Mouse (Mus musculus) layer of hippocampus, postnatal 25 days (tissue): ENCODE measurements around the gene Mrvi1. TPM values are rescaled to one million over a fixed set of nuclear protein-coding genes. Genes with fewer than 3 reads are reported as not detected.

ENCODE experiments used
- DNase-seq, 2 experiments: peaks; one replicate each; pipeline ENCODE4 v3.0.0; 2022; ENCODE audit warnings: mixed read lengths in 2 of 2, low spot score in 1 of 2; ENCODE audit errors: extremely low spot score in 1 of 2
- total RNA-seq, 2 experiments: library from RNA; stranded (reverse); gene quantifications; 2 replicates each; pipeline ENCODE4 v1.2.3; 2021

The Mrvi1 gene
- total RNA-seq, 2 experiments from 2014 or later = 3.6 TPM

GRCm38 (mm10) chr7:110894673-110895072, 87.6 kb downstream of the Mrvi1 start:
- no peak for DNase-seq

- DNase-seq = no peak
Observed at GRCm38 (mm10) chr7:110893943-110894610, 88.2 kb downstream of the Mrvi1 start.

- peak in 1 of 2 experiments; percentile 19 for DNase-seq
Observed at GRCm38 (mm10) chr7:110891501-110891986, 90.7 kb downstream of the Mrvi1 start.

GRCm38 (mm10) chr7:110881746-110882333, 100.4 kb downstream of the Mrvi1 start:
- no peak for DNase-seq

GRCm38 (mm10) chr7:110878028-110878427, 104.2 kb downstream of the Mrvi1 start:
- DNase-seq = no peak

- no peak for DNase-seq
Observed at GRCm38 (mm10) chr7:110876965-110877364, 105.3 kb downstream of the Mrvi1 start.

- no peak for DNase-seq
Observed at GRCm38 (mm10) chr7:110868807-110869206, 113.5 kb downstream of the Mrvi1 start.

- DNase-seq = no peak
Observed at GRCm38 (mm10) chr7:110867116-110867515, 115.1 kb downstream of the Mrvi1 start.

GRCm38 (mm10) chr7:110866021-110866420, 116.2 kb downstream of the Mrvi1 start:
- no peak for DNase-seq

- no peak for DNase-seq
Observed at GRCm38 (mm10) chr7:110865570-110865969, 116.7 kb downstream of the Mrvi1 start.

GRCm38 (mm10) chr7:110865038-110865437, 117.2 kb downstream of the Mrvi1 start:
- no peak for DNase-seq

- no peak for DNase-seq
Observed at GRCm38 (mm10) chr7:110862751-110863289, 119.4 kb downstream of the Mrvi1 start, which contains the start of gene Lyve1. Lyve1 (minus strand) TSS chr7:110863239.

GRCm38 (mm10) chr7:110860129-110860528, 122.1 kb downstream of the Mrvi1 start:
- no peak for DNase-seq

GRCm38 (mm10) chr7:110855604-110856003, 126.7 kb downstream of the Mrvi1 start:
- DNase-seq = no peak

GRCm38 (mm10) chr7:110854927-110855546, 127.2 kb downstream of the Mrvi1 start:
- no peak for DNase-seq

- DNase-seq = no peak
Observed at GRCm38 (mm10) chr7:110854519-110854918, 127.7 kb downstream of the Mrvi1 start.

GRCm38 (mm10) chr7:110853611-110854010, 128.7 kb downstream of the Mrvi1 start:
- no peak for DNase-seq

GRCm38 (mm10) chr7:110851541-110852203, 130.6 kb downstream of the Mrvi1 start:
- DNase-seq = no peak

- no peak for DNase-seq
Observed at GRCm38 (mm10) chr7:110848371-110848770, 133.9 kb downstream of the Mrvi1 start.

- no peak for DNase-seq
Observed at GRCm38 (mm10) chr7:110847321-110847720, 134.9 kb downstream of the Mrvi1 start.
